Mouse (Mus musculus): ENCODE results near the gene Rab6a. TPM values are rescaled to one million over a fixed set of nuclear protein-coding genes. Genes with fewer than 3 reads are reported as not detected.

Rab6a gene
- polyA plus RNA-seq, 1 experiment = 3.8 TPM

- no peaks in the 10 kb centered on the region for H3K9me3 ChIP-seq (ENCODE audit: control insufficient read depth, low read length)
- no peak for TF ChIP-seq GATA1 (IDR thresholded peaks at IDR 0.05; ENCODE audit: low read length)
- no peak for TF ChIP-seq TAL1 (IDR thresholded peaks at IDR 0.05; ENCODE audit: low read length)
- peaks cover 48% of the 10 kb centered on the region for H3K4me1 ChIP-seq (ENCODE audit: control insufficient read depth)
- peaks cover 6% of the 10 kb centered on the region for H3K36me3 ChIP-seq (ENCODE audit: control insufficient read depth)
- no peaks in the 10 kb centered on the region for H3K27me3 ChIP-seq (ENCODE audit: control insufficient read depth)
- peak overlapping the region; percentile 46 for H3K4me3 ChIP-seq (replicated peaks)
These were observed 76.9 kb downstream of the Rab6a start for GRCm38 (mm10) chr7:100684081-100684480.

DNA sequence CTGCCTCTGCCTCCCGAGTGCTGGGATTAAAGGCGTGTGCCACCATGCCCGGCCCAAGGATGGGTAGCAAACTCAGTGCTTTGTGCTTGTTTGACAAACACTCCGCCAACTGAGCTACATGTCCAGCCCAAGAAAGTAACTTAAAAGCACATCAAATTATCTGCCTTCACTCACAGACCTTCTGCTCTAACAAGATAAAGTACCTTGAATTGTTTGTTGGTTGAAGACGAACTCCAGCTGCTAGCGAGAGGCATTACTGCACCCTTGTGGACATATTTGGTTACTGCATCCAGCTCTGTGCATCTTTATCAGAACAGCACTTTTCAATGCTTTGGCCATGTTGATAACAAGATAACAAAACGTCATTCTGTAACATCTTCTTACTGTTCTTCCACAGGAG, 77.3 kb downstream of the Rab6a start:
- H3K27me3 ChIP-seq (ENCODE audit: control insufficient read depth) = no peaks in the 10 kb centered on the region
- no peaks in the 10 kb centered on the region for H3K9me3 ChIP-seq (ENCODE audit: control insufficient read depth, low read length)
- peaks cover 44% of the 10 kb centered on the region for H3K4me1 ChIP-seq (ENCODE audit: control insufficient read depth)
- H3K36me3 ChIP-seq (ENCODE audit: control insufficient read depth) = peaks cover 6% of the 10 kb centered on the region
- H3K4me3 ChIP-seq (replicated peaks) = peak overlapping the region; percentile 46
- TF ChIP-seq TAL1 (IDR thresholded peaks at IDR 0.05; ENCODE audit: low read length) = peak; percentile 88
- peak; percentile 91 for TF ChIP-seq GATA1 (IDR thresholded peaks at IDR 0.05; ENCODE audit: low read length)

GRCm38 (mm10) chr7:100685061-100686030, 78.1 kb downstream of the Rab6a start:
- Histone ChIP-seq H3K9me3 (ENCODE audit: control insufficient read depth, low read length) (no peaks in the 10 kb centered on the region), H3K27me3 (ENCODE audit: control insufficient read depth) (no peaks in the 10 kb centered on the region), H3K36me3 (ENCODE audit: control insufficient read depth) (peaks cover 6% of the 10 kb centered on the region), H3K4me3 (replicated peaks) (no peak overlapping the region), H3K4me1 (ENCODE audit: control insufficient read depth) (peaks cover 44% of the 10 kb centered on the region)
- no peak for TF ChIP-seq TAL1 (IDR thresholded peaks at IDR 0.05; ENCODE audit: low read length)
- TF ChIP-seq GATA1 (IDR thresholded peaks at IDR 0.05; ENCODE audit: low read length) = no peak

GRCm38 (mm10) chr7:100688471-100688870, 81.3 kb downstream of the Rab6a start:
- H3K27me3 ChIP-seq (ENCODE audit: control insufficient read depth) = no peaks in the 10 kb centered on the region
- TF ChIP-seq TAL1 (IDR thresholded peaks at IDR 0.05; ENCODE audit: low read length) (no peak), GATA1 (IDR thresholded peaks at IDR 0.05; ENCODE audit: low read length) (no peak)
- no peaks in the 10 kb centered on the region for H3K36me3 ChIP-seq (ENCODE audit: control insufficient read depth)
- peaks cover 32% of the 10 kb centered on the region for H3K4me1 ChIP-seq (ENCODE audit: control insufficient read depth)
- H3K9me3 ChIP-seq (ENCODE audit: control insufficient read depth, low read length) = no peaks in the 10 kb centered on the region
- H3K4me3 ChIP-seq (replicated peaks) = no peak overlapping the region

Other genes with a start within 250 kb of the Rab6a start
- 3.1 and 5.1 TPM in 2 replicates for gene C2cd3, start 235.2 kb upstream of the Rab6a start, polyA plus RNA-seq (2012)
- 3.1 and 3.4 TPM in 2 replicates for gene Ppme1, start 235.1 kb upstream of the Rab6a start, polyA plus RNA-seq (2012)
- 0.02 TPM in 1 of 2 replicates, not detected in the other for gene Ucp3, start 134.4 kb upstream of the Rab6a start, polyA plus RNA-seq (2012)
- gene Ucp2, start 114.1 kb upstream of the Rab6a start, polyA plus RNA-seq (2012) = 595 and 629 TPM in 2 replicates
- not detected in 2 replicates for gene Dnajb13, start 92.5 kb upstream of the Rab6a start, polyA plus RNA-seq (2012)
- 0.60 and 0.96 TPM in 2 replicates for gene Coa4, start 70.3 kb upstream of the Rab6a start, polyA plus RNA-seq (2012)
- 0.27 and 0.42 TPM in 2 replicates for gene Mrpl48, start 891 bp downstream of the Rab6a start, polyA plus RNA-seq (2012)
- not detected in 2 replicates for gene Plekhb1, start 55.0 kb downstream of the Rab6a start, polyA plus RNA-seq (2012)
- gene Fam168a, start 99.2 kb downstream of the Rab6a start, polyA plus RNA-seq (2012) = 0.84 and 0.99 TPM in 2 replicates

Data from erythroblast, embryonic 14.5 days (primary cell).